Mouse (Mus musculus): ENCODE results near the gene Hmox2.
"Not testable (repeated sequence)": the region's sequence is repeated elsewhere in the genome, so short reads cannot be mapped to it uniquely, and the experiment has no call there.

The Hmox2 gene

DNA sequence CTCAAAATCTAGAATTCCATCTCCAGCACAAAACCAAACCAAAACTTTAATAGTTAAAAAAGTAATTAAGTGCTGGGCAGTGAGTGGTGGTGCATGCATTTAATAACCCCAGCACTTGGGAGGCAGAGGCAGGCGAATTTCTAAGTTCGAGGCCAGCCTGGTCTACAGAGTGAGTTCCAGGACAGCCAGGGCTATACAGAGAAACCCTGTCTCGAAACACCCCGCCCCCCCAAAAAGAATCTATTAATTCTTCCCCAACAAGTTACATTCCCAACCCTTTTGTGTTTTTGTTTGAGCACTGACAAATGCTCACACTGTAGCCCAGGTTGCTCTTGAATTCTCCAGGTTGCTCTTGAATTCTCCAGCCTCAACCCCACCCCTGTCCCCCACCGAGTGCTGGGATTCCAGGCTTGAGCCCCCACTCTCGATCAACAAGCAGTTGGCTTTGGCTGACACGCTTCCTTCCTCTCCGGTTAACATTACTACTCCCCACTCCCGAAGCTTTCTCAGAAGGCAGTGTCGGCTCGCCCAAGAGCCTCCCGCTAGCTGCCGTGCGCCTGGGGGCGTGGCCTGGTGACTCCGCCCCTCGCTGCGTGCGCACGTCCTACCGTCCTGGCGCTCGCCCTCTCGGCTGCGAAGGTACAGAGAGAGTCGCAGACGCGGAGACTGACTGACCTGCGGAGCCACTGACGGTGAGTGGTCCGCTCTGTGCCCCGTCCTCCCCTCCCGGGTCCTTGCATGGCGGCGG lies at the start of gene Hmox2:
TSS of gene Hmox2 (plus strand) at position 582 of the 748 bp plus-strand sequence.
- peak; percentile 95 for DNase-seq (ENCODE audit: low read depth)

DNA sequence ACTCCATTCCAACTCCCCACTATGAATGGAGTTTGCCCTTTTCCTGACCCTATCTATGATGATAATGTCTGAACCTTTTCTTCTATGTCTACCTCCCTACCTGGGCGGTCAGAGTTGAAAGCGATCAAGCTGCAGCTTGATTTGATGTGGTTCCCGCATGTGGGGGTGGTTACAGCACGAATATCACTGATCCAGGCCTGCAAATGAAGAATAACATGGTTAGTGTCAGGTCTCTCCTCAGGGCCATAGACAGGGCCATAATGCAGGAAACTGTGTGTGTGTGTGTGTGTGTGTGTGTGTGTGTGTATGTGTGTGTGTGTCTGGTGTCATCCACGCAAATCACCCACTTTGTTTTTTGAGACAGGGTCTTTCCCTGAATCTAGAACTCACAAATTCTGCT lies 49.3 kb upstream of the Hmox2 start:
- peak; percentile 52 for DNase-seq (ENCODE audit: low read depth)

DNA sequence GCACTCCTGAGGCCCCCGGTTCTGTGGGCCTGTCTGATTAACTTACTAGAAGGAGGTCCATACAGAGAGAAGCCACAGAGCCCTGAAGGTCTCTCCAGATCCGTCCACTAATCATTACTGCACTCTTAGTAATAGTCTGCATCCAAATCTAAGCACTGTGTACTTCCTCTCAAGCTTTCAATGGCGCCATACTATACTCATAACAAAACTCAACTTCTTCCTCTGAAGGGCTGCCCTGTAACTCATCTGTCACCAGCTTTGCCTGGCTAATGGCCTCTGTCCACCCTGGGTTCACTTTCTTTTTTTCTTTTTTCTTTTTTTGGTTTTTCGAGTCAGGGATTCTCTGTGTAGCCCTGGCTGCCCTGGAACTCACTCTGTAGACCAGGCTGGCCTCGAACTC lies 48.1 kb upstream of the Hmox2 start:
- peak; percentile 63 for DNase-seq (ENCODE audit: low read depth)

DNA sequence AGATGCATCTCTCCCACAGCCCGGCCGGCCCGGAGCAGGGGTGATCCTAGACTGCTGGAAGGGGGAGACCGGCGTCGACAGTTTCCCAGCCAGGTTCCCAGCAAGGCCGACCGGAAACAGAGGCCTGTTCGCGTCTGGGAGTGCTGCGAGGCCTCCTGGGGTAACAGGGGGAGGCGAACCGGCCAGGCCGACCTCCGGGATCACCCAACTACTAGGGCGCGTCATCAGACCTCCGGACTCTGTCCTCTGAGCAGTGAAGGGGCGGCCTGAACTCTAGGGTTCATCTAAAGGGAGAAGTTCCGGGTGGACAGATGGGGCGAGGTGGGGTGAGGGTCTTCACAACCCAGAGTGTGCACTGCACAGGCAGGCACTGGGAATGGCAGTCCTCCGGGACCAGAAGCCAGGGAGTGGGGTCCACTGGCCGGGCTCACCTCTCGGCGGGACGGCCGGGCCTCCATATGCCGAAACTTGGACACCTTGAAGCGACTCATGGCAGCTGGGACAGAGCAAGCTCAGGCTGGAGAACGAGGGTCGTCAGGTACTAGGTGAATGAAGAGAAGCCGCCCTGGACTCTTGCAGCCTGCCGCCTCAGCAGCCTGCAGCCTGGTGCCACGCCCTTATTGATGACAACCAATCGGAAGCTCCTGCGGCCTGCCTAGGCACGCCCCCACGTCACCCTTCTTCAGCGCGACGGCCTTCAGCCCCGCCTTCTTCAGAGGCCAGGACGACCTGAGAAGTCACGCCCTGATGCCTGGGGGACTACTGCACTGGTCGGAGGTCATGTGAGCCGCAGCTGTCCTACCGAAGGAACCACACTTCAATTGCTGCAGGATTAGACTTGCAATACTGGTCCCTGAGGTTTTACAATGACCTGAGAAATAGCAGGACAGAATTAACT lies 46.8 kb upstream of the Hmox2 start, which contains the start of gene Coro7:
TSS of gene Coro7 (minus strand) at position 657 of the 898 bp plus-strand sequence.
- DNase-seq (ENCODE audit: low read depth) = peak; percentile 96

DNA sequence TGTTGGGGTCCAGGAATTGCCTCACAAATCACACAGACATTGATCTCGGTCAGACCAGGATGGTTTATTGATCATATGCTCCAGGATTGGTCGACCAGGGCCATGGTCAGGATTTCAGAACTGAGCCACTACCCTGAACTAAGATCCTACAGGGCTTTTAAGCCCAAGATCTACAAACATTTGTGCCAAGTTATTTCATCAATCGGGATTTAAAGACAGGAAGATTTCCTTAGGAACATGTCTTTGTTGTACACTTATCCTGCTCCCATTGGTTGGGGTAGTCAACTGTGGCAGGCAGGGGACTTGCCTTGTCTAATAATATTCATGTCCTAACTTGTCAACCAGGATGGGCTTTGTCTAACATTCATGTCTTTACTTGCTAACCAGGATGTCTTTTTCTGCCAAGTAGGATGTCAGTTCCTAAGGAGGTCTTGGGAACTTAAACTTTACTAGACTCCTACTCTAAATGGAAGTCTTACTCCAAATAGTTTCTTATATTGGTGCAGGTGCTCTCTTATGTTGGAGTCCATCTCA lies 45.2 kb upstream of the Hmox2 start:
- DNase-seq (ENCODE audit: low read depth) = not testable (repeated sequence)

DNA sequence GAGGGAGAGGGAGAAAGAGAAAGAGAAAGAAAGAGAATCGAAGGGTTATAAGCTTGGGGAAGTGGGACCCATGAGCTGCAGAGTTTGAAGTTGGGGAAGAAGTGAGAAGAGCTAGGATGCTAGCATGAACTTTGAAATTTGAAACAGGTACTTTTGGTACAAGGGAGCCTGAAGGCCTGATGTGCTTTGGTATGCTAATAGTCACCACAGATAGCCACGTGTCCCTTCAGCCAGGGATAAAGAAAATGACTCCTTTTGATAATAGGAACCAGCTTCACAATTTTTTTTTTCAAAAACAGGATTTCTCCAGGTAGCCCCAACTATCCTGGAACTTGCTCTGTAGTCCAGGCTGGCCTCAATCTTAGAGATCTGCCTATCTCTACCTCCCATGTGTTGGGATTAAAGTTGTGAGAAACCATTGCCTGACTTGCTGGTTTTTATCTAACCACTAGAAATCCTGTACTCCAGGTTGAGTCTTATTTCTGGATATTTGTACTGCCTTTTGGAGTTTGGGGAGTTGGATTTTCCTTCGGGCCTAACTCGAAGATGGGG lies 43.5 kb upstream of the Hmox2 start:
- no peak for DNase-seq (ENCODE audit: low read depth)

DNA sequence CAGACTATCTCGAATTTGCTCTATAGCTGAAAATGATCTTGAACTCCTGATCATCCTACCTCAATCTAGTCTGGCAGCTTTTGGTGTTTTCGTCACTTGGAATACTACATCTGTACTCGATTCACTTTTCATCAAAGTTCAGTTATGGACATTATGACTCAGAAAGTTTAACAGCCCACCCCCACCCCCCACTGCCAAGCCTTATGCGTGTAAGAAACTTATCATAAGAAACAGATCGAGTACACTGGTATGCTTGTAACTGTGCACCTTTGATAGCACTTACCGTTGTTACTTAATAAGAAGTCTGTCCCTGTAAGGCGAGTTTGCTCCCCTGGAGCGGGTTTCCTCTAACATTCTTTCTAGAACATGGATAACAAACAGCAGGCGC lies 43.0 kb upstream of the Hmox2 start:
- DNase-seq (ENCODE audit: low read depth) = no peak

DNA sequence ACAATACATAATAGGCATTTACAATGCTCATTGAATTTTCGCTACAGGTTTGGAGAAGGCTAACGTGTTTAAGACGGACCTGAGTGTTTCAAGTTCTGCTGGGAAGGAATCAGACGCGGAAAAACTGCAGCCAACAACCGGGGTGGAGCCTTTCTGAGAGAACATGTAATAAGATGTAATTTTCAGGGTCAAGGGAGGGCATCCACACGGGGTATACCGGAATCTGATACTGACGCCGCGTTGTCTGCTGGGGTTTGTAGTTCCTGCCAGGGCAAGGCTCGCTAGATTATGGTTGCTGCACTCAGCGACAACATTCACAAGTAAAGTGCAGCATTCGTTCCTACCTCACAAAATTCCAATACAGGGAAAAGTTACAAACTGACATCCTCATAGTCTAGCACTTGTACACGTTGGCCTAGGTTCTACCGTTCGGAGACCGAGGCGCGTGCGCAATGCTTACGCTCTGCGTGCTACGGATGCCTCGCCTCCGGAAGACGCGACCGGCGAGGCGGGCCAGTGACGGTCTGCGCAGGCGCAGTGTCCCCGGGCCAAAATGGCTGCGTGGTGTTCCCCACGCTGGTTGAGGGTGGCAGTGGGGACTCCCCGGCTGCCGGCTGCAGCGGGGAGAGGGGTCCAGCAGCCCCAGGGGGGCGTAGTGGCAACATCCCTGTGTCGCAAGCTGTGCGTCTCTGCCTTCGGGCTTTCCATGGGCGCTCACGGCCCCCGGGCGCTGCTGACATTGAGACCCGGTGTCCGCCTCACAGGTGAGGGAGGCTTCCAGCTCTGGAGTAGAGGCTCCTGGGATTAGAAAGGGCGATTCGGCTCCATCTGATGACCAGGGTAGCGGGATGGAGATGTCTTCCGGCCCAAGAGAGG lies 42.3 kb upstream of the Hmox2 start:
- peak; percentile 98 for DNase-seq (ENCODE audit: low read depth)

DNA sequence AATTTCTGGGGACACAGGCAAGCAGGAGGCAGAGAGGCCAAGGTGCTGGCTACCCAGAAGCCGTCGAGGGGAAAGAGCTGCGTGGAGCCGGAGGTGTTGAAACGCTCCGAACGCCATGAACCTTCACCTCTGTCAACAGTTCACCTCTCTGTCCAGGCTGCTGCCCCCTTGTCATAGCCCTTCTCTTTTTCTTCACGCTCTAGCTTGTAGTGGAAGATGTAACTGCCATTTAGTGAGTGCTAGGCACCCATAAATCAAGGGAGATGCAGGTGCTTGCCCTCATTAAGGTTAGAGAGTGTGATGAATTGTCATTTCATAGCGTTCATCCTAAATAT lies 41.7 kb upstream of the Hmox2 start:
- no peak for DNase-seq (ENCODE audit: low read depth)

DNA sequence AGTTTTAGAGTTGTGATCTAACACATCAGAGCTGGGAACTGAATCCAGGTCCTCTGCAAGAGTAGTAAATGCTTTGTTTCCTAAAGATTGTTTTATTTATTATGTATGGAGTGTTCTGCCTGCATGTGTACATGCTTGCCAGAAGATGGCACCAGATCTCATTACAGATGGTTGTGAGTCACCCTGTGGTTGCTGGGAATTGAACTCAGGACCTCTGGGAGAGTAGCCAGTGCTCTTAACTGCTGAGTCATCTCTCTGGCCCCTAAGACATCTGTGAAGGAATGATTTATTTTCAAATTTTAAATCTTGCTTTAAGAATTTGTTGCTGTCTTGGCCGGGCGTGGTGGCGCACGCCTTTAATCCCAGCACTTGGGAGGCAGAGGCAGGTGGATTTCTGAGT lies 36.8 kb upstream of the Hmox2 start:
- DNase-seq (ENCODE audit: low read depth) = not testable (repeated sequence)

DNA sequence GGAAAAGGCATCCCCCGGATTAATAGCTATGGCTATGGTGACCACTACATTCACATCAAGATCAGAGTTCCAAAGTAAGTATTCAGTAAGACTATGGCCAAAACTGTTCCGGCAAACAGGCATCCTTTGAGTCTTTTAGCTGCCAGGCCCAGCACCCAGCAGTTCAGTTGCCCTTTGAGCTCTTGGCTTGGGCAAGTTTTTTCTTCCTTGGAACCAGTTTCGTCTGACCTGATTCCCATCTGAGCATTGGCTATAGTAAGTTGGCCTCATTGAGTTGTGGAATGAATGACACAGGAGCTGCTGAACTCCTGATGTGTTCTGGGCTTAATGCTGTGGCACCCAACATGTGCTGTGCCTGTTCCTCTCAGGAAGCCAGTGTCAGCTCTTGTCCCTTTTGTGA lies 24.9 kb upstream of the Hmox2 start:
- DNase-seq (ENCODE audit: low read depth) = no peak

DNA sequence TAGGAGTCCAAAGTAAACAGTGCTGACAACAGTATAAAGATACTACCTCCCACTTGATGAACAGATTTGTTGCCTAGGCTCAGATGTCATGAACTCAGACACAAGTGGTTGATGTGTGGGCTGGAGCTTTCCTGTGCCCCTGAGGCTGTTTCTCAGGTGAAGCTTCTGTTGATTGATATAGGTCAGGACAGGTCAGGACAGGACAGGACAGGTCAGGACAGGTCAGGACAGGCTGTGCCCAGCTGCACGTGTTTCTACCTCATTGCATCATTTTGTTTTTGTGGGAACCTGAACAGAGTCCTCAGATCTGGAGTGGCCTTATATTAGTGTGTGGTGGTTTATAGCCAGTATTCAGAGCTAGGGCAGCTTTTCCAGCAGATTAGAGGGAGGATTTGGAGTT lies 23.5 kb upstream of the Hmox2 start:
- DNase-seq (ENCODE audit: low read depth) = no peak

DNA sequence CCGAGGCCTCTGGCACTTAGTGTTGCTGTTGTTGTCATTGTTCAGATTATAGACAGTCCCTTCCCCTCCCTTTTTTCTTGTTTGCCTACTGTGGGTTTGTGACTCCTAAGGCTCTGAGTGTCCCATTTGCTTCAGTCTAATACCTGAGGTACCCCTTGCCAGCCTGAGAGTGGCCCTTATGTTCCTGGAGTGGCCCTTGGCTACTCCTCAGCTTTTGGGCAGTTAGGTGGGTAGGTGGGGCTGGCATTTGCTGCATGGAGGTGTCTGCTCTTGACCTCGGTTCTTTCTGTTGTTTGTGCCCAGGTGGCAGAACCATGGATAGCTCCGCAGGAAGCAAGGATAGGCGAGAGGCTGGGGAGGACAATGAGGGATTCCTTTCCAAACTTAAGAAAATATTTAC lies 20.6 kb upstream of the Hmox2 start:
- DNase-seq (ENCODE audit: low read depth) = no peak

DNA sequence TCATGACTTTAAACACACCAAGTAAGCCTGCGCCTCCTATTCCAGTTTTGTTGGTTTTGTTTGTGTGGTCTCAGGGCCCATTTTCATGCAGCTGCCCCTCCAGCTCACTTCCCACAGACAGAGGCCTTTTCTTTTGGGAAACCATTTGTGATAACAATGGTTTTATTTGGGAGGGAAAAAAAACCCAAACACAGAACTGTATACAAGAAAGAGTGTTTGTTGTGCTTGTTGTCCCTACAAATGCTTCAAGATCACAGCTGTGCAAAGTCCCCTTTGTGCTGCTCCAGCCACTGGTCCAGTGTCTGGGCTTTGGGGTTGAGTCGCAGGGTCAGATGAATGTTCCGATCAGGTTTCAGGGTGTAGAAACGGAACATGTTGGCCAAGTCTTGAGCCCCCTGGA lies 15.0 kb upstream of the Hmox2 start:
- DNase-seq (ENCODE audit: low read depth) = no peak

DNA sequence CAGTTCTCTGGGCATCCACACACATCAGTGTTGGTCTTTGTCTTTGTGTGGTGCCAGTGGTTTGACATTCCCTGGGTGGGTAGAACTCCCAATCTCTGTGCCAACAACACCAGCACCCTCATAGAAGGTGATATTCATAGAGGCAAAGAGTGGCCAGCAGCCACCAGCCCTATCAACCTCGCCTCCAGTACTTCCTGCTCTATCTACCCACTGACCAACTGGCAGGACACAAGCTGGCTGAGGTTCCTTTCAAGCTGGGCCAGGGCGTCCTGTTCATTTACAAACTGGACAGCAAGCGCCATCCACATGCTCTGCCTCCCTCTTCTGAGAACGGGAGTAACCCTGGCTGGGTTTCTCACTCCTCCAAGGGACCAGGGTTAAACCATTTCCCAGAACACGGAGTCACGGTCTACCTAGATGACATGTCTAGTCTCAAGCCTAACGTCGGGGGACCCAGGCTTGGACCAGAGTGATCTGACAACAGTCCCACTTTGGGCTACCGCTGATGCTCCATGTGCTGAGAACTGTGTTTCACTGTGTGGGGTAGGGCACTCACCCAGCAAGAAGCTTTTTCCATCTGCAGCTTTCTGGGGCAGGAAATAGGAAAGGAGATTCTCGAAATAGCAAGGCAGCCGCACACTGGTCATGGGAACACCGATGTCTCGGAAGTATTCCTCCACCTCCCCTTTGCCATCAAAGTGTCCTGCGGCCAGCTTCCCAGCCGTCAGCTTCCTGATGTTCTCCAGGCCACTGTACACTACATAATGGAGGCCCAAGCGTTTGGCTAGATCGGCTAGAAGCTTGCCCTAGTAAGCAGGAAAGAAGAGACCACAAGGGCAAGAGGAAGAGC lies 12.1 kb upstream of the Hmox2 start:
- no peak for DNase-seq (ENCODE audit: low read depth)

DNA sequence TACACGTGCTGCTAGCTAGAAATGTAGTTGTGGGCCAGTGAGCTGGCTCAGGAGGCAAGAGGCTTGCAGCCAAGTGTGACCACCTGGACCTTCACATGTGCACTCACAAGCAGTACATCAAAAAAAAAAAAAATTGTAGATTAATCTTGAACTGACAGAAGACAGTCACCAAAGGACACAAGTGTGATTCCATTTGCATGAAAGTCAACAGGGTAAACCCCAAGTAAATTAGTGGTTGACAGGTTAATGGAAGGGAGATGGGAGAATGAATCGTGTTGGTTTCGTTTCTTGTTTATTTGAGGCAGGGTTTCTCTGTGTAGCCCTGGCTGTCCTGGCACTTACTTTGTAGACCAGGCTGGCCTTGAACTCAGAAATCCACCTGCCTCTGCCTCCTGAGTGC lies 8.3 kb upstream of the Hmox2 start:
- peak; percentile 31 for DNase-seq (ENCODE audit: low read depth)

DNA sequence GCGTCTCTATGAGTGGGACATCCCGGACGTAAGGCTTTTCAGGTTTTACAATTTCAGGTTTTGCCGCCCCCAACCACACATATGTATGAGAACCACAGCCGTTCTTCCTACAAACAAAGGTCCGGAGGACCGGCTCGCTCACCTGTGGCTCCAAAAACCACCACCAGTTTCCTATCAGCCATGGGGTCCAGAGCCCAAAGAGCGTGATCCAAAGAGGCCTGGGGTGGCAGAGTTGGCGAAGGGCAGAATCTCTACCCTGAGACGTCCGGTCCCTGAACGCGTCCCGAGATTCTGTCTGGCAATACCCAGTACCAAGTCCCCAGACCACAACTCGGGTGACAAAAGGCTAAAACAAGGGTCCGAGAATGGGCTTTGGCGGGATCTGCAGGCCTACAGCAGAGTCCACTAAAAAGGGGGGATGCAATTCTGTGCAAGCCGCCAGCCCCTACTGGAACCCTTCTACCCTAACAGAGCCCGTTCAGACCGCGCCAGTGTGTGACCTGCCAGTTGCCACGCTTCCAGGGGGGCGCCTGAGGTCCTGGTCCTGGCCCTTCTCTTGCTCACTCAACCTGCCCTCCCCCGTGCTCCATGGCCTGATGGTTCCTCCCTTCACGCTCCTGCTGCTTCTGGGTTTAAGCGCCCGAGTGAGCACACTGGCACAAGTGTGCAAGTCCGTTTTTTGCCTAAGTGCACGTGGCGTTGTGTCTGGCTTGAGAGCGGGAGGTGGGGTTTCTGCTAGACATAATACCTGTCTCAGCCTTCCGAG lies 7.2 kb upstream of the Hmox2 start, which contains the start of gene Nmral1:
TSS of gene Nmral1 (minus strand) at position 604 of the 766 bp plus-strand sequence.
- DNase-seq (ENCODE audit: low read depth) = peak; percentile 78

DNA sequence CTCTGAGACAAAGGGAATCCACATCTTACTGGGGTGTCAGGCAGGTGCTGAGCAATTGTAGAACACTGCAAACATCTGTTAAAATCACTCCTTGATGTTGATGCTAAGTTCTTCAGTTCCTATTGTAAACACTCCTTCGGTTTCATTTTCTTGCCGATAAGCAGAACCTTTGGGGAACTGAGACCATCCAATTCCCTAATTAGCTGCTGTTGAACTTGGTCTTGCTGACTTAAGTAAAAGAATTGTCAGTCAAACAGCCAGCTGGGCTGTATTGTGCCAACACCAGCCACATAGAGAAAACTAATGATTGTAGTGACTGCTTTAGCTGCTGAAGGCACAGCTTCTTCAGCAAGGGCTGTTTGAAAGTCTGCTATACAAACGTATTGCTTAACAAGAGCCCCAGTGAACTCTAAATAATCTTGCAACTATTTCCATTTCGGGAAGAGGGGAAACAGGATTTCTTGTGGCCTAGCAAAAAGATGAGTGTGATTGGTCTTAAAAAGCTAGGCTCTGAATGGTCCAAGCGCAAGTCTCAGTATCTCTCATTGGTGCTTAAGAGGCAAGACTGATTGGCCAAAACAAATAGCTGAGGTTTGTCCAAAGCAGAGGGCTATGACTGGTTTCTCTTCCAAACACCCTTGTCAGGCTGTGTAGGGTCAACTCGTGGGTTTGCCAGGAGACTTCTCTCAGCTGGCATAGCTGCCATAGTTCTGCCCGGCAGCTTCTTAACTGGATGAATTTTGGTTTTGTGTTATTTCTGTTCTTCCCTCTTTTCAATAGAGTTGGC lies 3.8 kb upstream of the Hmox2 start:
- DNase-seq (ENCODE audit: low read depth) = peak; percentile 49

DNA sequence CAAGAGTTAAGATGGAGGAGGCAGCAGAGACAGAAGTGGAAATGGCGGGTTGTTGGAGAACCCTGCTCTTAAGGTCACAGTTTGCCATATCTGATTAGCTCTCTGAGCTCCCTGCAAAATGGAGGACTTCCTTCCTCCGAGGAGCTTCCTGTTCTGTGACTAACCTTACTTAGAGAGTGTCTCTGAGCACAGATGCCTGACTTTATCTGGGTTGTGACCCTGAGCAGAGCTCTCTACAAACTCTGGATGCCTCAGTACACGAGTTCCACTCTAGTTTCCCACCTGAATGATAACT lies 3.3 kb upstream of the Hmox2 start:
- DNase-seq (ENCODE audit: low read depth) = peak; percentile 47
